Mouse (Mus musculus): ENCODE measurements at regions not wholly inside any gene's neighbourhood (a gene's known extent, or its start where the extent isn't known, plus 50 kb on each side); places are given as distances from the start of the nearest gene placed in this dataset.

- TF ChIP-seq CTCF (IDR thresholded peaks at IDR 0.05; ENCODE audit: low read depth), result no peak
- no peak for TF ChIP-seq EP300 (optimal IDR thresholded peaks at IDR 0.05)
Observed at GRCm38 (mm10) chr5:12919335-12919734, 205.9 kb upstream of the Sema3a start.

All from stomach, postnatal 0 days (tissue).